Mouse (Mus musculus): ENCODE results near the gene 4930524B15Rik. TPM values are rescaled to one million over a fixed set of nuclear protein-coding genes. Genes with fewer than 3 reads are reported as not detected.
A peak's percentile ranks its signal among the peaks of the same experiment; 100 is the strongest.
"Not testable (repeated sequence)": the region's sequence is repeated elsewhere in the genome, so short reads cannot be mapped to it uniquely, and the experiment has no call there.

The 4930524B15Rik gene
- polyA plus RNA-seq, 1 experiment from 2014 or later = 0.22 TPM

DNA sequence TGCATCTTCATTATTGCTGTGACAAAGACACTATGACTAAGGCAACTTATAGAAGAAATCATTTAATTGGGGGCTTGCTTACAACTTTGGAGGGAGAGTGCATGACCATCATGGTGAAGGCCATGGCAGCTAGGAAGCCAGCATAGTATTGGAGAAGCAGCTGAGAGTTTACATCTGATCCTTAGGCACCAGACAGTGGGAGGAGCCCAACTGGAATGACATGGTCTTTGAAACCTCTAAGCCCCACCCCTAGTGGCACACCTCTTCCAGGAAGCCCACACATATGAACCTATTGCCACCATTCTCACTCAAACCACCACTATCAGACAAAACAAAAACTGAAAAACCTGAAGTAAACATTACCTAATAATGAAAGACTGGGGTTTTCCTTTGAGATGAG, 5.3 kb upstream of the 4930524B15Rik start:
- Histone ChIP-seq H3K4me3 (no peak overlapping the region), H3K4me2 (no peak overlapping the region), H3K27ac (replicated peaks) (no peak overlapping the region), H3K27me3 (no peaks in the 10 kb centered on the region), H3K9me3 (no peaks in the 10 kb centered on the region), H3K4me1 (replicated peaks) (no peaks in the 10 kb centered on the region), H3K36me3 (no peaks in the 10 kb centered on the region), H3K9ac (no peak overlapping the region)
- no peak for ATAC-seq (ENCODE audit: low read depth)

DNA sequence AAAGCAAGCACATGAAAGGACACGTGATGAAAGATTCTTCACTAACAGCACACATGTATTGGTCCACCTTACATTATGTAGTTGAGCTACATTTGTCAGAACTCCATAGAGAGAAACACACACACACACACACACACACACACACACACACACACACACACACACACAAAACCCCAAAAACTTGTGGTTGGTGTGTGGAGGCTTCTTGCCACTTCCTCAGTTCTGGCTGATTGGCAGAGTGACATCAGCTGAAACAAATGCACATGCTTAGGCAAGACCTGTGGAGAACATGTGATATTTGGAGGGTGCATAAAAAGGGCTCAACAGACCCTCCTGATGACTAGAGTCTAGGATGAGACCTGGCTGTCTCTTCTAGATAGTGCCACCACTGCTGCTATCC, 1.4 kb upstream of the 4930524B15Rik start:
- Histone ChIP-seq H3K27me3 (no peaks in the 10 kb centered on the region), H3K4me2 (no peak overlapping the region), H3K9ac (no peak overlapping the region), H3K36me3 (no peaks in the 10 kb centered on the region), H3K27ac (replicated peaks) (no peak overlapping the region), H3K4me1 (replicated peaks) (peaks cover 7% of the 10 kb centered on the region; the same call in 1 of the 2 replicates), H3K9me3 (no peaks in the 10 kb centered on the region), H3K4me3 (no peak overlapping the region)
- ATAC-seq (ENCODE audit: low read depth) = no peak
- 94% methylated on average over 1 of the region's 1 CpGs for whole genome bisulfite sequencing

DNA sequence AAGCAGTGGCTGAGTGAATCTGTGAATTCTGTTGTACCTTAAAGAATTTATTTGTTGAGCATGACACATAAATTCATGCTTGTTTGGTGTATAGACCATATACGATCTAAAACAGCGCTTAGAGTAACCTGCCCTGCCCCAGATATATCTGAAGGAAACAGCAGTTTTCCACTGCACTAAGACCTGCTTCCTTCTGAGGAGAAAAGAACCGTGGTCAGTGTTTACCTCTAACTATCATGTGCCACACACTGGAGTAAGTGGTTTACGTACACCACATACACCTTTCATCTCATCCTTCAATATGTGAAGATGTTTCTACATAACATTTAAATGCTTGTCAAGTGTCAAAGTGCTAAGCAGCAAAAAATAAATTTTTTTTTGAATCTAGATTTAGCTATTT, 8.7 kb downstream of the 4930524B15Rik start:
- Histone ChIP-seq H3K36me3 (no peaks in the 10 kb centered on the region), H3K4me2 (no peak overlapping the region), H3K4me1 (replicated peaks) (no peaks in the 10 kb centered on the region), H3K27me3 (no peaks in the 10 kb centered on the region), H3K27ac (replicated peaks) (no peak overlapping the region), H3K9me3 (0 out of 2 replicates have a peak, but pooled peaks cover 2% of the 10 kb centered on the region), H3K4me3 (no peak overlapping the region), H3K9ac (no peak overlapping the region)
- WGBS = 87% methylated on average over 4 of the region's 4 CpGs
- no peak for ATAC-seq (ENCODE audit: low read depth)

DNA sequence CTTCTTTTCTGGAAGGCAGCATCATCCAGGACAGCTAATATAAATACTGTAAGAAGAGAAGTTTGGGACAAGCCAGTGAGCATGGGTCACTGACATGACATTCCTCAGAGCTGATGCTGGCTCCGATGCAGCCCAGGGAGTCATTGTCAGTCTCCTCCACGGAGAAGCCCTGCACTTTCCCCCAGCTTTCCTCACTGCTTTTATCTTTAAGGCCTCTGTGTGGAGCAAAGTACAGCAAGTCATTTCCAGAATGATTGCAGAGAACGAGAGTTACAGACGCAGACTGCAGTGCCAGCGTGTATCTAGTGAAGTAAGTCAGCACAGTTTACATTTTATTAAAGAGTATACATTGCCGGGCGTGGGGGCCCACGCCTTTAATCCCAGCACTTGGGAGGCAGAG, 9.4 kb downstream of the 4930524B15Rik start:
- H3K36me3 ChIP-seq = no peaks in the 10 kb centered on the region
- H3K27me3 ChIP-seq = no peaks in the 10 kb centered on the region
- H3K27ac ChIP-seq (replicated peaks) = no peak overlapping the region
- no peak for ATAC-seq (ENCODE audit: low read depth)
- no peaks in the 10 kb centered on the region for H3K4me1 ChIP-seq (replicated peaks)
- H3K4me2 ChIP-seq = no peak overlapping the region
- H3K9ac ChIP-seq = no peak overlapping the region
- WGBS = 63% methylated on average over 8 of the region's 8 CpGs
- no peak overlapping the region for H3K4me3 ChIP-seq
- peaks cover 9% of the 10 kb centered on the region; the same call in 1 of the 2 replicates for H3K9me3 ChIP-seq

DNA sequence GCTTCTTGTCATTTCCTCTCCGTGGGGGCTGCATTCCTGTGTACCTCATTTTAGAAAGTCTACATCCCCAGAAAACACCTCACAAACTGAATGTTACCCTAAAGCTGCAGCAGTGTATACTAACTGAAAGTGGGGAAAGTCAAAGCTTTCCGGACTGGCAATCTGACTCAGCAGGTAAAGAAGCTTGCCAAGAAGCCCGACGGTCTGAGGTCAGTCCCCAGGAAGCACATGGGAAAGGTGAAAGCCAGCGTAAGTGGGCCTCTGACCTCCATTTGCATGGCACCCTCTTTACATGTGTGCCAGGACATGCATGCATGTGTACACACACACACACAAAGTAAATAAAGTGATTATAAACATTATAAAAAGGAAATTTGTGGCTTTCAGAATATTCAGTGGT, 10.3 kb downstream of the 4930524B15Rik start:
- no peak for ATAC-seq (ENCODE audit: low read depth)
- Histone ChIP-seq H3K4me3 (no peak overlapping the region), H3K9me3 (peaks cover 12% of the 10 kb centered on the region; the same call in 1 of the 2 replicates), H3K36me3 (no peaks in the 10 kb centered on the region), H3K4me2 (no peak overlapping the region), H3K27ac (replicated peaks) (no peak overlapping the region), H3K27me3 (no peaks in the 10 kb centered on the region), H3K9ac (no peak overlapping the region), H3K4me1 (replicated peaks) (no peaks in the 10 kb centered on the region)
- 91% methylated on average over 5 of the region's 5 CpGs for WGBS

DNA sequence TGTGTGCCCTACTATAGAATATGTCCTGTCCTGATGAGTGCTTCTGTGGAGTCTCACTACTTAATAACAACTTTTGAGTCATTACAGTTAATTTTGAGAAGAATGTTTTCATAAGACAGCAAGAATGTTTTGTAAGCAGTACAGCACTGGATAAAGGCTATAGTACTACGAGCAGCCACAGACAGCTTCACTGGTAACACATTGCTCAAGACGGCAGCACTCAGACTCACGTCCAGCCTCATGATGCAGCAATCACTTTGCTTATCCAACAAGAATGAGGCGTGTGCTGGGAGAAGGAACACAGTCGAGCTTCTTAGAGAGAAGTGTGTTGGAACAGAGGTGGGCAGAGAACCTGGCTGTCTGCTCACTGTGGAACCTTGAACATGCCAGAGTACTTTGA, 10.7 kb downstream of the 4930524B15Rik start:
- ATAC-seq (ENCODE audit: low read depth) = no peak
- Histone ChIP-seq H3K36me3 (no peaks in the 10 kb centered on the region), H3K4me1 (replicated peaks) (no peaks in the 10 kb centered on the region), H3K27me3 (no peaks in the 10 kb centered on the region), H3K4me3 (no peak overlapping the region), H3K4me2 (no peak overlapping the region), H3K9me3 (peaks cover 12% of the 10 kb centered on the region; the same call in 1 of the 2 replicates), H3K9ac (no peak overlapping the region), H3K27ac (replicated peaks) (no peak overlapping the region)
- WGBS = 83% methylated on average over 5 of the region's 5 CpGs

DNA sequence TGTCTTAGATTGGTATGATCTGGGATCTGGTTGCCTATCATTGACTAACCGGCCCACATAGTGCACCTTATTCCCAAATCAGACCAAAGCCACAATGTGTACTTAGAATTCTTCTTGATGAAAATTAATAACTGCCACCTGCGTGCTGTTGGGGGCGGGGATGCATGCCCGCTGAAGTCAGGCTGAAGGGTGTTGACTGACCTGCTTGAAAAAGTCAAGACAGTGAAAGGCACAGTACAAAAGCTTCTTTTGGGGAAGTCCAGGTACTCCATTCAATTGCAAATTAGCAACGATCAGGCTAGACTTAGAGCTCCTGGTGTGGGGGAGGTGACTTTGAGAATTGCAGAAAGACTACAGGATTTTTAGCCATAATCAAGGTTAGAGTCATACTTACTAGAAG, 14.7 kb downstream of the 4930524B15Rik start:
- not testable (repeated sequence) for ATAC-seq (ENCODE audit: low read depth); H3K27me3 ChIP-seq; H3K9ac ChIP-seq; H3K4me1 ChIP-seq (replicated peaks); H3K27ac ChIP-seq (replicated peaks); H3K36me3 ChIP-seq; H3K4me2 ChIP-seq; H3K4me3 ChIP-seq
- WGBS = 83% methylated on average over 5 of the region's 5 CpGs
- peaks cover 12% of the 10 kb centered on the region; the same call in 1 of the 2 replicates for H3K9me3 ChIP-seq

DNA sequence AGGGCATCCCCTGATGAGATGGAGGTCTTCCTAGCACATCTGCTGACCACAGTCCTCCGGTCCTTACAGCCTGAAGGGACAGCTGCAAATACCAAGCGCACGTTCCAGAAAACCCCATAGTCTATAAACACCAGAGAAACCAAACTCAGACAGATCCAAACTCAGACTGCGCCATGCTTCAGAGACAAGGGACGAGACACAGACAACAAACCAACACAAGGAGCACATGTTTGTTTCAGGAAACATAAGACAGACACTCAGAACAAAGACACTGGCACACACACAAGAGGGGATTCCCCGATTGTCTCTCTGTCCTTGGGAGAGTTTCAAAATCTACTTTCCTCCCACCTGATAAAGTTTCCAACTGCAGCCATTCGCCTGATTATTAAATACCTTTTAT, 16.4 kb downstream of the 4930524B15Rik start:
- no peaks in the 10 kb centered on the region for H3K36me3 ChIP-seq
- H3K4me2 ChIP-seq = no peak overlapping the region
- peaks cover 12% of the 10 kb centered on the region; the same call in 1 of the 2 replicates for H3K9me3 ChIP-seq
- no peak overlapping the region for H3K9ac ChIP-seq
- H3K4me1 ChIP-seq (replicated peaks) = no peaks in the 10 kb centered on the region
- no peak overlapping the region for H3K4me3 ChIP-seq
- 90% methylated on average over 7 of the region's 7 CpGs for WGBS
- no peaks in the 10 kb centered on the region for H3K27me3 ChIP-seq
- H3K27ac ChIP-seq (replicated peaks) = no peak overlapping the region
- no peak for ATAC-seq (ENCODE audit: low read depth)

DNA sequence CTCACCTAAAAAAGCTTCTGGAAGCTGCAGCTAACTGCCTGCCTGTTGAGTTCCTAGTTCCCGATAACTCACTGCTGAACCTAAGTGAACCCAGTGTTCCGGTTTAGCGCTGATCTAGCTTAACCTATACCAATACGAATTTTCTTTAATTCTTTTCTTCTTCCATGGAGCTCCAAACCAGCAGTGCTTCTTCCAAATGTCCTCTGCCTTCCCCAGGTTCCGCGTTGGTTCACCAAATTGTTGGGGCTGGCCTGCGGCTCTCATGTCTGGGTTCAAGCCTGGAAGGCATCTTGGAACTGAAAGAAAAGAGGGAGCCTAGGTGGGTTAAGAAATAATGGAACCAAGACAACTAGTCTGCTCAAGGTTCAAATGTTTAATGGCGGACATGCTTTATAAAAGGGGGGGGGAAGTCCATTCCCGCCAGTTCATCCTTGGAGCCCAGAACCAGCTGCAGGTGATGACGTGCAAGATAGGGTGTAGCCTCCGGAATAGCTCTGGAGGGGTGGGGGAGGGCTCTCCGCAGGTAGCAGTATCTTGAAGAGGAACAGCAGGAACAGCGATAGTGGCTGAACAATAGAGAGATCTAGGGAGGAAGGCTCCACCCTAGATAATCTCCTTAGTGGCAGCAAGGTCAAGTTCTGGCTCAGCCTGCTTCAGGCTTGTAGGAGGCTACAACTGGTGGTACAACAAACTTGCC, 17.0 kb downstream of the 4930524B15Rik start:
- not testable (repeated sequence) for H3K27me3 ChIP-seq; H3K4me2 ChIP-seq; H3K9ac ChIP-seq; H3K4me1 ChIP-seq (replicated peaks); H3K27ac ChIP-seq (replicated peaks); H3K36me3 ChIP-seq; ATAC-seq (ENCODE audit: low read depth); H3K4me3 ChIP-seq
- H3K9me3 ChIP-seq = peaks cover 12% of the 10 kb centered on the region; the same call in 1 of the 2 replicates
- 83% methylated on average over 13 of the region's 13 CpGs for WGBS

DNA sequence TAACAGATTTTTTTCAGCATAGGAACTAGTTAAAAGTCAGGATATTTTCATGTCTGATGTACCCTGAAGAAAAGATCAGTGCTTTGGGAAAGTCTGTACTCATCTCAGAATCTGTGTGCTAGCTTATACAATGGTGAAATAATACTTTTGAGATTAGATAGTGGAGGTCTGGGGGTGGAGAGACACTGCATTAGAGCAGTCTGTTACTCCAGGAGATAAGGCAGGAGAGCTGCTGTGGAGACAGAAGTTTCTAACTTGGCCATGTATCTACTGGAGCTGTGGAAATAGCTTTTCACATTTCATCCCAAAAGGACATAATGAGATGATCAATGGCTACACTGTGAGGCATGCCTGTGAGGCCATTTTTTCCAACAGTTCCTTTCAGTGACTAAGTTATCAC, 17.9 kb downstream of the 4930524B15Rik start:
- H3K4me2 ChIP-seq = no peak overlapping the region
- H3K9ac ChIP-seq = no peak overlapping the region
- no peak overlapping the region for H3K27ac ChIP-seq (replicated peaks)
- H3K36me3 ChIP-seq = no peaks in the 10 kb centered on the region
- no peaks in the 10 kb centered on the region for H3K27me3 ChIP-seq
- H3K4me1 ChIP-seq (replicated peaks) = no peaks in the 10 kb centered on the region
- peaks cover 12% of the 10 kb centered on the region; the same call in 1 of the 2 replicates for H3K9me3 ChIP-seq
- H3K4me3 ChIP-seq = no peak overlapping the region
- no peak for ATAC-seq (ENCODE audit: low read depth)

DNA sequence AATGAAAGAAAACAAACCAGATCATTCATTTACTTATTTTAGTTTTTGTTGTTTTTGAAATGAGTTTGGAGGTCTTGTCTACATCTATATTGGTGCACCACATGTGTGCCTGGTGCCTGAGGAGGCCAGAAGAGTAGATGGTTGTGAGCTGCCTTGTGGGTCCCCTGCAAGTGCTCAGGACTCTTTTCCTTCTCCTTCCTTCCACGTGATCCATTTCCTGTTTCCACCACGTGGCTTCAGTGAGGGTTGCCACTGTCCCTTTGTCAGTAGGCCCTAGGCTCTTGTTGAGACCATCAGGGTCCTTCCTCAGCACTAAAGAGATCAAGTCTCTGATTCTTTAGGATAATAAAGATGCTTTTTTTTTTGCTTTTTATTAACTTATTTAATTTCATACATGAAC, 19.4 kb downstream of the 4930524B15Rik start:
- Histone ChIP-seq H3K4me1 (replicated peaks) (no peaks in the 10 kb centered on the region), H3K27me3 (no peaks in the 10 kb centered on the region), H3K4me3 (no peak overlapping the region), H3K4me2 (no peak overlapping the region), H3K36me3 (no peaks in the 10 kb centered on the region), H3K9ac (no peak overlapping the region), H3K9me3 (0 out of 2 replicates have a peak, but pooled peaks cover 3% of the 10 kb centered on the region), H3K27ac (replicated peaks) (no peak overlapping the region)
- no peak for ATAC-seq (ENCODE audit: low read depth)
- 76% methylated on average over 2 of the region's 2 CpGs for WGBS

DNA sequence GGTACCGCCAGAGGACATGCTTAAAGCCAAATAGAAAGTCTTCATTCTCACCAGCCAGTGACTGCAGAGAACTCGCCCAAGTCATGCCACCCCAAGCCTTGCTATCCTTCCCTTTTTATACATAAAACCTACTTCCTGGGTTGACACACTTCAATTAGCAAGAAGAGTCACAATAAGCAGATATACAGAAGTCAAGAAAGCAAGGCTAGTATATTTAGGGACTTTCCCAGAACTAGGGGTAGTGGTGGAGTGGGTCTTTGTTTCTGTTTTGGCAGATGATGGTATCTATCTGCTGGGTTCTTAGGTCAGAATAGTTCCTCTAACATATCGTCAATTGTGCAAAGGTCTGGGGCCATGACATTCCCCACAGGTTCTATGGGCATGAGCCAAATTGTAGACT, 27.1 kb downstream of the 4930524B15Rik start:
- H3K4me3 ChIP-seq = no peak overlapping the region
- no peaks in the 10 kb centered on the region for H3K36me3 ChIP-seq
- H3K9ac ChIP-seq = no peak overlapping the region
- H3K9me3 ChIP-seq = no peaks in the 10 kb centered on the region
- H3K4me1 ChIP-seq (replicated peaks) = no peaks in the 10 kb centered on the region
- WGBS = 87% methylated on average over 3 of the region's 3 CpGs
- no peak overlapping the region for H3K4me2 ChIP-seq
- no peak overlapping the region for H3K27ac ChIP-seq (replicated peaks)
- ATAC-seq (ENCODE audit: low read depth) = no peak
- H3K27me3 ChIP-seq = no peaks in the 10 kb centered on the region

DNA sequence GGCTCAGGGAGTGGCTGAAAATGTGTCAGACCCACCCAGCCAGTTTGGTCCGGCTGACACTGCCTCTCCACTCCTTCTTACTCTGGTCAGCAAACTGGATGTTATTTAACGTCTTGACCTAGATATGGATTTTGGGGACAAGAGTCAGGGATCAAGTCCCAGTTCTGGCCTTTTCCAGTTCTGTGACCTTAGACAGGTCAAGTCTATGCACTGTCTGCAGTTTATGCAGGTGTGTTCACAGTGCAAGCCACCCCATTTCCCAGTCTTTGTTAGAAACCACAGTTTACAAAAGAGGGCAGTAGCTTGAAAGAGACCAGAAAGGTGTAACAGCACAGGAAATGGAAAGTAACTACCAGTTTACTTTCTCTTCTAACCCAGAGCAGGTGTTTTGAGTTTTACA, 34.3 kb downstream of the 4930524B15Rik start:
- WGBS = 38% methylated on average over 2 of the region's 2 CpGs
- Histone ChIP-seq H3K36me3 (peaks cover 16% of the 10 kb centered on the region), H3K4me1 (replicated peaks) (peaks cover 34% of the 10 kb centered on the region), H3K27me3 (no peaks in the 10 kb centered on the region), H3K9me3 (no peaks in the 10 kb centered on the region), H3K4me3 (peak overlapping the region; percentile 53; the same call in 1 of the 2 replicates), H3K4me2 (peak overlapping the region; percentile 20; the same call in 1 of the 2 replicates), H3K27ac (replicated peaks) (peak overlapping the region; percentile 42), H3K9ac (peak overlapping the region; percentile 49; the same call in 1 of the 2 replicates)
- ATAC-seq (ENCODE audit: low read depth) = no peak
